Mouse (Mus musculus) CH12.LX (cell line): Measurements from ENCODE around the gene Abhd6. TPM values are rescaled to one million over a fixed set of nuclear protein-coding genes. Genes with fewer than 3 reads are reported as not detected.

Experiments
- DNase-seq: peaks from one replicate; pipeline ENCODE4 v3.0.0-alpha.2; 2013; ENCODE audit errors: extremely low read depth
- H3K27ac ChIP-seq: 2 replicates; pipeline ENCODE4 v1.5.1; 2012; ENCODE audit warnings: low read depth, mild to moderate bottlenecking, control low read depth, moderate library complexity; ENCODE audit not compliant: insufficient read depth
- H3K27me3 ChIP-seq: replicated peaks from 2 replicates; pipeline ENCODE3; 2012; ENCODE audit warnings: inconsistent platforms
- H3K36me3 ChIP-seq, 2 experiments: replicated peaks in 1 of 2; 2 replicates each; pipeline versions ENCODE3 to v1.6.1; 2012; ENCODE audit warnings: inconsistent platforms in 1 of 2, low read length in 1 of 2, mild to moderate bottlenecking in 1 of 2, mixed read lengths in 1 of 2, moderate library complexity in 1 of 2; ENCODE audit not compliant: control insufficient read depth in 1 of 2, insufficient read depth in 1 of 2
- H3K4me1 ChIP-seq, 2 experiments: 2 replicates each; pipeline ENCODE4 v1.6.1; 2012; ENCODE audit warnings: inconsistent platforms in 1 of 2, moderate library complexity in 1 of 2; ENCODE audit not compliant: insufficient read depth in 2 of 2, control insufficient read depth in 1 of 2
- H3K4me2 ChIP-seq: 2 replicates; pipeline ENCODE4 v1.6.1; 2012; ENCODE audit warnings: low read depth, mild to moderate bottlenecking, control low read depth; ENCODE audit not compliant: poor library complexity, insufficient read depth, severe bottlenecking
- H3K4me3 ChIP-seq, 3 experiments: fragments of 150-350 bp in 1 of 3; sonication (generic) in 1 of 3; replicated peaks in 1 of 3; 2 replicates each; pipeline versions ENCODE3 to v1.5.1; 2011 to 2012; ENCODE audit warnings: low read depth in 2 of 3, low read length in 2 of 3, mild to moderate bottlenecking in 2 of 3, moderate library complexity in 2 of 3, control low read depth in 1 of 3, improper control_type of control experiment in 1 of 3, inconsistent platforms in 1 of 3, mixed read lengths in 1 of 3; ENCODE audit not compliant: poor library complexity in 1 of 3
- H3K79me2 ChIP-seq: replicated peaks from 2 replicates; pipeline ENCODE4 v1.6.1; 2012; ENCODE audit warnings: mild to moderate bottlenecking, moderate library complexity; ENCODE audit not compliant: control insufficient read depth, poor library complexity, insufficient read depth, severe bottlenecking; ENCODE audit errors: extremely low read depth
- H3K9ac ChIP-seq: 2 replicates; pipeline ENCODE4 v1.6.1; 2012; ENCODE audit warnings: low read depth, mild to moderate bottlenecking, control low read depth, moderate library complexity; ENCODE audit not compliant: insufficient read depth
- H3K9me3 ChIP-seq: replicated peaks from 2 replicates; pipeline ENCODE3; 2012; ENCODE audit warnings: low read length, inconsistent platforms, mixed read lengths
- BHLHE40 ChIP-seq: IDR thresholded peaks from 2 replicates; pipeline ENCODE4 v1.6.1; 2011; ENCODE audit warnings: mild to moderate bottlenecking, low read depth, low read length, improper control_type of control experiment
- CHD1 ChIP-seq: IDR thresholded peaks from 2 replicates; pipeline ENCODE4 v1.6.1; 2012; ENCODE audit warnings: low read depth, low read length, improper control_type of control experiment, inconsistent platforms
- CTCF ChIP-seq, 2 experiments: IDR thresholded peaks in 1 of 2; conservative IDR thresholded peaks in 1 of 2; 2 replicates each; pipeline ENCODE4 v1.5.1; 2011 to 2012; ENCODE audit warnings: low read depth in 2 of 2, low read length in 2 of 2, improper control_type of control experiment in 1 of 2, inconsistent platforms in 1 of 2, mild to moderate bottlenecking in 1 of 2, moderate library complexity in 1 of 2
- E2F4 ChIP-seq: IDR thresholded peaks from 2 replicates; pipeline ENCODE4 v1.6.1; 2011; ENCODE audit warnings: low read depth, low read length, improper control_type of control experiment; ENCODE audit not compliant: insufficient replicate concordance
- EP300 ChIP-seq: IDR thresholded peaks from 2 replicates; pipeline ENCODE4 v1.6.1; 2011; ENCODE audit warnings: low read length, improper control_type of control experiment
- ETS1 ChIP-seq: conservative IDR thresholded peaks from 2 replicates; pipeline ENCODE4 v1.6.1; 2012; ENCODE audit warnings: low read depth, mild to moderate bottlenecking, inconsistent platforms, low read length, improper control_type of control experiment, moderate library complexity
- JUN ChIP-seq: IDR thresholded peaks from 2 replicates; pipeline ENCODE4 v1.6.1; 2011; ENCODE audit warnings: low read depth, mild to moderate bottlenecking, low read length, improper control_type of control experiment, moderate library complexity; ENCODE audit not compliant: insufficient read depth
- JUND ChIP-seq: conservative IDR thresholded peaks from 2 replicates; pipeline ENCODE4 v1.6.1; 2011; ENCODE audit warnings: low read depth, low read length, improper control_type of control experiment
- MAX ChIP-seq: IDR thresholded peaks from 2 replicates; pipeline ENCODE4 v1.6.1; 2011; ENCODE audit warnings: low read length, improper control_type of control experiment
- MEF2A ChIP-seq: IDR thresholded peaks from 2 replicates; pipeline ENCODE4 v1.6.1; 2014; ENCODE audit warnings: low read depth, mild to moderate bottlenecking, inconsistent platforms, low read length, improper control_type of control experiment, borderline replicate concordance
- MYC ChIP-seq: IDR thresholded peaks from 2 replicates; pipeline ENCODE4 v1.6.1; 2011; ENCODE audit warnings: low read depth, mild to moderate bottlenecking, improper control_type of control experiment, low read length
- NELFE ChIP-seq: IDR thresholded peaks from 2 replicates; pipeline ENCODE4 v1.6.1; 2011; ENCODE audit warnings: low read depth, low read length, improper control_type of control experiment
- RAD21 ChIP-seq: IDR thresholded peaks from 2 replicates; pipeline ENCODE4 v1.6.1; 2011; ENCODE audit warnings: low read depth, mild to moderate bottlenecking, low read length, improper control_type of control experiment, moderate library complexity
- RCOR1 ChIP-seq: conservative IDR thresholded peaks from 2 replicates; pipeline ENCODE4 v1.6.1; 2012; ENCODE audit warnings: low read depth, mild to moderate bottlenecking, inconsistent platforms, low read length, improper control_type of control experiment
- SMC3 ChIP-seq: IDR thresholded peaks from 2 replicates; pipeline ENCODE4 v1.6.1; 2011; ENCODE audit warnings: low read depth, low read length, improper control_type of control experiment
- USF1 ChIP-seq: IDR thresholded peaks from 2 replicates; pipeline ENCODE4 v1.6.1; 2014; ENCODE audit warnings: low read depth, mild to moderate bottlenecking, inconsistent platforms, low read length, improper control_type of control experiment
- ZC3H11A ChIP-seq: IDR thresholded peaks from 2 replicates; pipeline ENCODE4 v1.6.1; 2012; ENCODE audit warnings: low read depth, mild to moderate bottlenecking, inconsistent platforms, low read length, improper control_type of control experiment
- dilution Hi-C: fragments of 300-500 bp; cut with MboI; formaldehyde crosslinking; loops from 2 replicates; pipeline ENCODE4 v1.14.3; 2020; ENCODE audit warnings: low sequenced_read_pairs; ENCODE audit not compliant: extremely low pct_unique_long_range_greater_than_20kb, extremely low pct_ligation_motif_present
- in situ Hi-C: fragments of 300-500 bp; cut with MboI; formaldehyde crosslinking; loops from 3 replicates; pipeline ENCODE4 v1.14.3; 2019; ENCODE audit warnings: low sequenced_read_pairs, low pct_ligation_motif_present, low pct_unique_long_range_greater_than_20kb, mixed read lengths
- polyA plus RNA-seq: library from polyadenylated mRNA; unstranded; fragments of >175 nt; gene quantifications from 2 replicates; pipeline ENCODE4 v1.2.1, GENCODE M21; 2012; ENCODE audit warnings: low read depth; ENCODE audit not compliant: insufficient read length
- total RNA-seq, 2 experiments: library from RNA; depleted of rRNA; stranded (reverse); fragments of 300-350 nt in 1 of 2; fragments of >200 nt in 1 of 2; gene quantifications; 2 replicates each; pipeline ENCODE4 v1.2.3; 2012 to 2014

The Abhd6 gene
- total and polyA plus RNA-seq, 3 experiments = 31.9 to 55.9 (median 36.0) TPM

DNA sequence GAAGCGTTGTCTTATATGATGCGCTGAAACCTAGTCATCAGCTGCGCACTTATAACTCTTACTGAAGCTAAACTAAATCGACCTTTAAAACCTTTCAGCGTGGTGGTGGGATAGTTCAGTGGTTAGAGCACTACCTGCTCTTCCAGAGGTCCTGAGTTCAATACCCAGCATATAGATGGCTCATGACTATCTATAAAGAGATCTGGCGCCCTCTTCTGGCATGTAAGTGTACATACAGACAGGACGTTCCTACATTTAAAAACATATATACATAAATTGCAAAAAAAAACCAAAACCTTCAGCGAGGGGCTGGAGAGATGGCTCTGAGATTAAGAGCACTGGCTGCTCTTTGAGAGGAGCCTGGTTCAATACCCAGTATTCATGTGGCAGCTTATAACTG lies 41.6 kb downstream of the Abhd6 start (continued):
- TF ChIP-seq E2F4 = no peak
- TF ChIP-seq JUND = no peak
- peak; percentile 55; the same call in 1 of the 2 replicates for TF ChIP-seq CHD1
- TF ChIP-seq MYC = peak; percentile 68
- no peak for TF ChIP-seq USF1
- TF ChIP-seq MEF2A = 0 out of 2 replicates have a peak, but pooled peaks have one; percentile 23
- no peak for TF ChIP-seq ZC3H11A
- TF ChIP-seq RCOR1 = peak; percentile 43; the same call in 1 of the 2 replicates
- no peak; the same call in 1 of the 2 replicates for TF ChIP-seq JUN
- TF ChIP-seq CTCF (conservative IDR thresholded peaks at IDR 0.05 in 1 of 2, IDR thresholded peaks at IDR 0.05 in 1 of 2; ENCODE audit: low read depth in 2 of 2, low read length in 2 of 2) = peak; percentile 39 to 77
- TF ChIP-seq RAD21 = peak; percentile 77
- TF ChIP-seq NELFE = no peak
- no peak for TF ChIP-seq MAX
- TF ChIP-seq, all 38 proteins: peak for 13

- Histone ChIP-seq H3K27ac (peak overlapping the region; percentile 85), H3K36me3 (peaks cover 25 to 44% of the 10 kb centered on the region in 2 experiments), H3K4me2 (peak overlapping the region; percentile 74), H3K4me3 (peak overlapping the region in 1 of 3 experiments; percentile 15), H3K9ac (peak overlapping the region; percentile 36; the same call in 1 of the 2 replicates), H3K79me2 (no peaks in the 10 kb centered on the region; the same call in 1 of the 2 replicates), H3K4me1 (peaks cover 24 to 88% of the 10 kb centered on the region in 2 experiments), H3K27me3 (no peaks in the 10 kb centered on the region), H3K9me3 (no peaks in the 10 kb centered on the region)
- dilution Hi-C loops (no loop called here), in situ Hi-C loops (loop anchor here (5.0 kb wide), 1 partner anchor 42 kb away; the partner anchor contains the start of gene Abhd6)
- peak; percentile 87 for DNase-seq
- TF ChIP-seq SMC3 (no peak), EP300 (peak; percentile 81), NELFE (0 out of 2 replicates have a peak, but pooled peaks have one; percentile 4), ETS1 (peak; percentile 65; the same call in 1 of the 2 replicates), BHLHE40 (peak; percentile 73), MEF2A (peak; percentile 23; the same call in 1 of the 2 replicates)
- TF ChIP-seq, all 38 proteins: peak for 5
Measured at GRCm38 (mm10) chr14:8044786-8045185, 42.1 kb downstream of the Abhd6 start.
